Mouse (Mus musculus) gastrocnemius, adult 18-20 months (tissue): ENCODE results near the gene Armc12. TPM values are rescaled to one million over a fixed set of nuclear protein-coding genes. Genes with fewer than 3 reads are reported as not detected.
A peak's percentile ranks its signal among the peaks of the same experiment; 100 is the strongest.
"Not testable (repeated sequence)": the region's sequence is repeated elsewhere in the genome, so short reads cannot be mapped to it uniquely, and the experiment has no call there.

Experiments
- DNase-seq: peaks from one replicate; pipeline ENCODE4 v3.0.0; 2021; ENCODE audit warnings: low spot score
- total RNA-seq, 2 experiments: library from RNA; stranded (reverse); gene quantifications; 2 replicates each; pipeline ENCODE4 v1.2.3; 2021

The Armc12 gene
- total RNA-seq, 2 experiments from 2014 or later: not detected

- no peak for DNase-seq
Measured at GRCm38 (mm10) chr17:28531946-28532345, 1.3 kb downstream of the Armc12 start.

GRCm38 (mm10) chr17:28532557-28532956 is 2.0 kb downstream of the Armc12 start:
- no peak for DNase-seq

GRCm38 (mm10) chr17:28533327-28533726 is 2.7 kb downstream of the Armc12 start:
- DNase-seq: no peak

GRCm38 (mm10) chr17:28537881-28538280 is 7.3 kb downstream of the Armc12 start:
- no peak for DNase-seq

GRCm38 (mm10) chr17:28546925-28547324 is 16.3 kb downstream of the Armc12 start:
- DNase-seq: no peak

- no peak for DNase-seq
Measured at GRCm38 (mm10) chr17:28548550-28548949, 17.9 kb downstream of the Armc12 start.

- no peak for DNase-seq
Measured at GRCm38 (mm10) chr17:28549111-28549510, 18.5 kb downstream of the Armc12 start, which contains the start of gene Clpsl2. Gene Clpsl2, plus strand, starts transcription at chr17:28549411.

- peak; percentile 69 for DNase-seq
Measured at GRCm38 (mm10) chr17:28553040-28553793, 22.6 kb downstream of the Armc12 start.

- not testable (repeated sequence) for DNase-seq
Measured at GRCm38 (mm10) chr17:28554021-28554420, 23.4 kb downstream of the Armc12 start.

- no peak for DNase-seq
Measured at GRCm38 (mm10) chr17:28556635-28557396, 26.2 kb downstream of the Armc12 start.

- no peak for DNase-seq
Measured at GRCm38 (mm10) chr17:28557772-28558171, 27.2 kb downstream of the Armc12 start.

- no peak for DNase-seq
Measured at GRCm38 (mm10) chr17:28560598-28560997, 30.0 kb downstream of the Armc12 start, which contains the start of gene Clps. Gene Clps, minus strand, starts transcription at chr17:28560766.

- no peak for DNase-seq
Measured at GRCm38 (mm10) chr17:28561613-28562012, 31.0 kb downstream of the Armc12 start.

GRCm38 (mm10) chr17:28565181-28565580 is 34.6 kb downstream of the Armc12 start:
- no peak for DNase-seq

GRCm38 (mm10) chr17:28567541-28567940 is 36.9 kb downstream of the Armc12 start:
- no peak for DNase-seq

- no peak for DNase-seq
Measured at GRCm38 (mm10) chr17:28571868-28572267, 41.3 kb downstream of the Armc12 start.

- no peak for DNase-seq
Measured at GRCm38 (mm10) chr17:28572521-28572920, 41.9 kb downstream of the Armc12 start.

GRCm38 (mm10) chr17:28572941-28573340 is 42.3 kb downstream of the Armc12 start:
- DNase-seq: no peak

- peak; percentile 7 for DNase-seq
Measured at GRCm38 (mm10) chr17:28575244-28576125, 44.9 kb downstream of the Armc12 start, which contains the start of gene Lhfpl5. Gene Lhfpl5, plus strand, starts transcription at chr17:28575641.

GRCm38 (mm10) chr17:28580396-28580795 is 49.8 kb downstream of the Armc12 start:
- DNase-seq: peak; percentile 22

GRCm38 (mm10) chr17:28581056-28581455 is 50.5 kb downstream of the Armc12 start:
- DNase-seq: no peak
